Mouse (Mus musculus) kidney, postnatal 14 days (tissue): ENCODE data around the gene Sncb.

Experiments used
- DNase-seq: peaks from one replicate; pipeline ENCODE4 v3.0.0; 2022; ENCODE audit warnings: mixed read lengths

Sncb gene

DNA sequence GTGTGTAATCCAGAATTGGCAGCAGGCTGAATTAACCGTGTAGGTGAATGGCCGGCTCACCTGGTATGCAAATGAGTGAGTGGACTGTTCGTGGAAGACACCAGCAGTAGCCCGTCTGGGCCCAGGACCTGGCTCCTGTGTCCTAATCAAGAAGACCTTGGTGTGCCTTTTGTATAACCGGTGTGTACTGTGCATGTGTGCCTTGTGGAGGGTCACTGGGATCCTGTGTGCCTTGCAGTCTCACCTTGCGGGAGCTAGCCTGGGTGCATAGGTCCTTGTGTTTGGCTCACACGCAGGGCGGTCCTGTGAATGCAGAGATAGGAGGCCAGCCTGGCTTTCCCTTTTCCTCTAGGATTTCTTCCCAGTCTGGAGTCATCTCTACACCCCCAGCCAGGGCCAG is 18.2 kb downstream of the Sncb start:
- no peak for DNase-seq

DNA sequence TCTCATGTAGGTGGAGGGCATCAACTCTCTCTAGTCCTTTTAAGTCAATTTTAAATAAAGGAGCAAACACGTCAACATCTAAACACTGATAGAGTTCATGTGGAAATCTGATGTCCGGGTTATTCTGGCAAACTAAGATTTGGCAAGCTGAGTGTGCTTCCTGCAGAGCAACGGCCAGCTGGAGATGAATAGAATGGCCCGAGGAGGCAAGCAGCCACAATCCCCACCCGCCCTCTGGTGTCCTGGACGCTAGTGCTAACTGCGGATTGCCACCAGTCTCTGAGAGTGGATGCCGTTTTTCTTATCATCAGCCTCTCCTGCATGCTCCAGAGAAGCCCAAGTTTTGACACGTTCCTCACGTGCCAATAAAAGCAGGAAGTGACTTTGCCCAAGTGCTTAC is 19.5 kb downstream of the Sncb start:
- DNase-seq, result no peak

DNA sequence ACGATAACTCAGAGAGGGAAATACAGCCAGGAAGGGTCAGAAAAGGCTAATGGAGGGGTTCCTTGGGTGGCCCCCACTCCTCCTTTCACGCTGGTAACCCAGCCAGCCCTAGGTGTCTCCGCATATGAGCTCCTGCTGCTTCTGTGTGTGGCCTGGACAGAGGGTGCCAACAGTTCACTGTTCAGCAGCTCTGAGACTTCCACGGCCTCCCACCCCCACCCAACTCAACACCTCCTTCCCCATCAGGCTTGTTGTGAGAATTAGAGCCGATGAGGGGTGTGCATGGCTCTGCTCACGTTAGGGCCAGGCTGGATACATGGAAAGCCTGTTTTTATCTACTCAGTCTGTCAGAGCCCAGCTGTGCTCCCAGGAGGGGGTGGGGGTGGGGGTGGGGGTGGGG is 20.3 kb downstream of the Sncb start:
- DNase-seq, result no peak

DNA sequence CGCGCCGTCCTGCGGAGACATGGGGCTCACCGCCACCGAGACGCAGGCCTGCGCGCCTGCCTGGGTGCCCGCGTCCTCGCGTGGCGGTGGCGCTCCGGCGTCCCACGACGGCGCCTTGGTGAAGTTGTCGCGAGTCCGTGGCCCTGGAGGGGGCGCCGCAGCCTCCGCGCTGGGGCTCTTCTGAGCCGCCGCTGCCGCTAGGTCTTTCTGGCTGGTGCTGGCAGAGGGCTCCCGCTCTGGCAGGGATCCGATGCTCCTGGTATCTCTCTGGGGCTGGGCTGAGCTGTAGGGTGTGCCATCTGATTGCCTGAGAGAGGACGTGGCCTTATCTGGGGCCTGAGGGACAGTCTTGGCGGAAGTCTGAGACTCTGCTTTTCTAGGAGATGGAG is 28.2 kb downstream of the Sncb start:
- no peak for DNase-seq

DNA sequence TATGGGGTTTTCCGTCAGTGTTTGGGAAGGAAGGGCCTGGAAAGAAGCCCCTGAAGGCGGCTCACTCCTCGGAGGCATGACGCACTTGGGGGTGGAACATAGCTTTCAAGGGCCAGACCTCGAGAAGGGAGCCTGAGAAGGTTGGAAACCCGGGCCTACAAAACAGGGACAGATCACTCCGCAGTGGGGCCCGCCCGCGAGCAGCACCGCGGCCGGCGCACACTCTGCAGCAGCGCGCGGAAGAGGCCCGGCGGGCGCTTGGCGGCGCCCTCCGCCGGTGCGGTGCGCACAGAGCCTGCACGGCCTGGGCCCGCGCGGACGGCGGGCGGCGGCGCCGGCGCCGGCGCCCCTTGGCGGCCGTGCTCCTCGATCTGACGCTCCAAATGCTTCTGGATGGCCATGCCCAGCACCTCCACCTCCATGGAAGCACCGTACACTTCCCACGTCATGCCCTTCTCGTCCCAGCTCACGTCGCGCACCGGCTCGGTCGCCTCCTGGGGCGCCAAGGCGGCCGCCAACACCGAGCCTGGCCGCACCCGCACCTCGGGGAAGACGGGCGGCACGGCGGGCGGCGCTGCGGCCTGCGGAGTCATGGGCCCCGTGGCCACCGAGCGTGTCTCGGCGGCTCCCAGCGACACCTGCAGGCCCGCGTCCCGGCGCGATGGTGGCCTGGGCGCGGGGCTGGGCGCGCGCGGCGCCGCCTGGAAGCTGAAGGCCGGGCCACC is 28.7 kb downstream of the Sncb start:
- peak; percentile 22 for DNase-seq

DNA sequence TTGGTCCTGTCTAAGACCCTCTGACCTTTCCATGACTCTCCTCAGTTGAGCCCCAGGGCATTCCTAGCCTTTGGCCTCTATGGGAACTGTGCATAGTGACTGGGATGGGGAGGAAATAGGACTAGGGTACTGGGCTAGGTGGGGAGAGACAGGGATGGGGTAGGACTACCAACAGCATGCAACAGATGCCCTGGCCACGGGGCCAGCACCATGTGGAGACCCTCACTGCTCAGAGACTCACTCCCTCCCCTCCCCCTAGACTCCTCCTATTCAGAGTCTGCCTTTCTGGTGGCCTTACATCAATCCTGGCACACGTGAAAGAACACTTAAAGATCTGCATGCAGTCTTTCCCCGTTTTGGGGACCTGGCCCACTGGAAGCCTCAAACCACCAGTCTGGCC is 29.5 kb downstream of the Sncb start:
- DNase-seq, result no peak

DNA sequence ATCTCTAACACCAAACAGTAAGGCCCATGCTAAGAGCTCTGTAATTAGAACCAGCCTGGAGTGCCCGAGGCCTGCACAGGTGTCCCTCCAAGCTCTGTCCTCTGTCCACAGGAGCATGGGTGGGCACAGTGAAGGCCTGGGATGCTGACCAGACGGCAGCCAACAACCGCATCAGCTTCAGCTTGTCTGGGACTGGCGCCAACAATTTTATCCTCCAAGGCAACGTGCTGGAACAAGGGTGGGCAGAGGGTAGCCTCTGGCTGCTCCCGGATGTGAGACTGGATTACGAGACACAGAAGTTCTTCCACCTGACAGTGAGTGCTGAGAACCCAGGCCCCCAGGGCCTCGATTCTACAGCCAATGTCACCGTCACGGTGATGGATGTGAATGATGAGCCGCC is 40.3 kb downstream of the Sncb start:
- DNase-seq, result no peak

DNA sequence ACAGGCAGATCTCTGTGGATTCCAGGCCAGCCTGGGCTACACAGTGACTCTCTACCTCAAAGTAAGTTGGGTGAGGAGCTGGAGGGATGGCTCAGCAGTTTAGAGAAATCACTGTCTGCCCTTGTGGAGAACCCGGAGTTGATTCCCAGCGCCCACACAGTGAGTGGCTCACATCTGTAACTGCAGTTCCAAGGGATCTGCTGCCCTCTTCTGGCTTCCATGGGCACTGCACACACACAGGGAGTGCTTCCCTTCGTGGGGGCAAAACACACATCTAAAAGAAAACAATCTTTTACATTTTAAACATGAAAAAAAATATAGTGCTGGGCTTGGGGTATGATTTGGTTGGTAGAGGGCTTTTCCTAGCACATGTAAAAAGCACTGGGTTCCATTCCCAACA is 43.3 kb downstream of the Sncb start:
- no peak for DNase-seq

DNA sequence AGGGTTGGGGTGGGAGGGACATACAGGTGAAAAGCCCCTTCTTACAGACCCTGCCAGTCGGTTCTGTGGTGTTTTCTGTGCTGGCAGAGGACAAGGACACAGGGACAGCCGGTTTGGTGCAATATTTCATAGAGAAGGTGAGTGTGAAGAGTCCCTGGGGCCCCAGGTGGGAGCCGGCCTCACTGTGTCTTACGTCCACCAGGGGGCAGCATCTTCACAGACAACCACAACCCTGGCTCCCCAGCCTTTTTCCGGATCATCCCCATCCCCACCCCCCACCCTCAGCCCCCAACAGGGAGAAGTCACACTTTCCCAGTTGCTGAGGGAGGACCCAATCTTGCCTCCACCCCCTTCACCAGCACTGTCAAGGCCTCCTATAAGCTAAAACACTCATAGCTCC is 49.5 kb downstream of the Sncb start:
- peak; percentile 38 for DNase-seq

DNA sequence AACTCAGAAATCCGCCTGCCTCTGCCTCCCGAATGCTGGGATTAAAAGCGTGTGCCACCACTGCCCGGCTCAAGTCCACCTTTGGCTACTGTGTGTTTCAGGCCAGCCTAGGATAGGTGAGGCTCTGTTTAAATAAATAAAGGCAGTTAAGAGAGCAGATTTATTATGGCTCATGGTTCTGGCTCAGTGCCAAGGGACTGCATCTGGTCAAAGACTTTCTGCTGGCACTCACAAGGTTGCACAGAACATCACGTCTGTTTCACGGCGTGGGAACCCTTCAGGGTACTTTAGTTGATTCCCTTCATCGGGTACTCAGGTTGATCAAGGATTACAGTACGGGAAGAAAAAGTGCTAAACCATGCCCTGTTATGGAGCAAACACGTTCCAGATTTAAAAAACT is 51.4 kb downstream of the Sncb start:
- no peak for DNase-seq

DNA sequence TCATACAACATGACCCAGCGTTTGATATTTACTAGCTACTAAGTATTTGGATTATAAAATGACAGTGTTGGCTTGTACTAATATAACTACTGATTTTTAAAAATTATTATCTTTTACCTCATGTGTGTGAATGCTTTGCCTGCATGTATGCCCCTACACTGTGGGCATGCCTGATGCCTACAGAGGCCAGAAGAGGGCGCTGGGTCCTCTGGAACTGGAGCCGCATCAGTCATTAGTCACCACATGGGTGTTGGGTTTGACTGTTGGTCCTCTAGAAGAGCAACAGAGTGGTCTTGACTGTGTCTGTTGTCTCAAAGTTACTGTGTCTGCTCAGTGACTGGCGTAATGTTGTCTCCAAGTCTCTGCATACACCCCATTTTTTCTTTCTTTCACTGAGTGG is 52.0 kb downstream of the Sncb start:
- DNase-seq, result no peak

DNA sequence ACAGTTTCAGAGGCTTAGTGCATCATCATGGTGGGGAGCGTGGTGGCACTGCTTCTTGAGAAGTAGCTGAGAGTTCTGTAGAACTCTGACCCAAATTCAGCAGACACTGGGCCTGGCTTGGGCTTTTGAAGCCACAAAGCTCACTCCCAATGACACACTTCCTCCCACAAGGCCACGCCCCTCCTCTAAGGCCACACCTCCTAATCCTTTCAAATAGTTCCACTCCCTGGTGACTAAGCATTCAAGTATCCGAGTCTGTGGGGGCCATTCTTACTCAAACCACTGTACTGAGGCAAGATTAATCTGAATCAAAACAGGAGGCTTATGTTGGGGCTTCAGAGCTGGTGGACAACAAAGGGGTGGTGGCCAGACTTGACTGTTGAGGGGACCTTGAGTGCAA is 55.5 kb downstream of the Sncb start:
- DNase-seq, result no peak
